Mouse (Mus musculus) ES-Bruce4 (cell line): ENCODE data around the gene Cdhr2. TPM values are rescaled to one million over a fixed set of nuclear protein-coding genes. Genes with fewer than 3 reads are reported as not detected.

Experiments
- H3K27ac ChIP-seq: 2 replicates; pipeline ENCODE4 v1.5.1; 2012; ENCODE audit warnings: low read length, inconsistent platforms; ENCODE audit not compliant: insufficient read depth
- H3K27me3 ChIP-seq: 2 replicates; pipeline ENCODE4 v1.6.1; 2012; ENCODE audit warnings: mild to moderate bottlenecking, low read length, inconsistent platforms; ENCODE audit not compliant: control insufficient read depth, poor library complexity, insufficient read depth, severe bottlenecking
- H3K36me3 ChIP-seq: 2 replicates; pipeline ENCODE4 v1.6.1; 2012; ENCODE audit warnings: inconsistent platforms, mild to moderate bottlenecking, low read length, moderate library complexity; ENCODE audit not compliant: control insufficient read depth, poor library complexity, insufficient read depth, severe bottlenecking
- H3K4me1 ChIP-seq: one replicate; pipeline ENCODE4 v1.8.1; 2011; ENCODE audit warnings: low read length; ENCODE audit not compliant: control insufficient read depth, insufficient read depth
- H3K4me3 ChIP-seq: 2 replicates; pipeline ENCODE4 v1.5.1; 2011; ENCODE audit warnings: low read depth, mild to moderate bottlenecking, low read length
- H3K9ac ChIP-seq: 2 replicates; pipeline ENCODE4 v1.6.1; 2012; ENCODE audit warnings: low read depth, mild to moderate bottlenecking, inconsistent platforms; ENCODE audit not compliant: poor library complexity, severe bottlenecking
- H3K9me3 ChIP-seq: replicated peaks from 2 replicates; pipeline ENCODE4 v1.6.1; 2012; ENCODE audit warnings: mild to moderate bottlenecking, low read length, inconsistent platforms; ENCODE audit not compliant: control insufficient read depth, poor library complexity, insufficient read depth, severe bottlenecking
- CTCF ChIP-seq: IDR thresholded peaks from one replicate; pipeline ENCODE4 v1.8.1; 2011; ENCODE audit warnings: low read depth, low read length
- EP300 ChIP-seq: IDR thresholded peaks from 2 replicates; pipeline ENCODE4 v1.6.1; 2011; ENCODE audit warnings: low read depth, low read length; ENCODE audit not compliant: insufficient read depth
- POLR2A ChIP-seq: IDR thresholded peaks from one replicate; pipeline ENCODE4 v1.8.1; 2011; ENCODE audit warnings: low read length; ENCODE audit not compliant: insufficient read depth
- polyA plus RNA-seq: library from polyadenylated mRNA; stranded (reverse); fragments of >200 nt; gene quantifications from 2 replicates; pipeline ENCODE4 v1.2.4, GENCODE M21; 2011; ENCODE audit warnings: low read depth; ENCODE audit not compliant: missing spikeins, insufficient read depth, insufficient read length

Gene Cdhr2
- polyA plus RNA-seq, 1 experiment: not detected

GRCm38 (mm10) chr13:54746110-54746509, 44.8 kb downstream of the Cdhr2 start:
- peaks cover 3% of the 10 kb centered on the region for H3K27me3 ChIP-seq
- no peak overlapping the region for H3K9ac ChIP-seq
- H3K36me3 ChIP-seq: no peaks in the 10 kb centered on the region
- no peaks in the 10 kb centered on the region for H3K4me1 ChIP-seq
- no peak for TF ChIP-seq POLR2A
- no peak for TF ChIP-seq EP300
- TF ChIP-seq CTCF: no peak
- no peak overlapping the region for H3K27ac ChIP-seq
- H3K4me3 ChIP-seq: no peak overlapping the region
- H3K9me3 ChIP-seq: no peaks in the 10 kb centered on the region

DNA sequence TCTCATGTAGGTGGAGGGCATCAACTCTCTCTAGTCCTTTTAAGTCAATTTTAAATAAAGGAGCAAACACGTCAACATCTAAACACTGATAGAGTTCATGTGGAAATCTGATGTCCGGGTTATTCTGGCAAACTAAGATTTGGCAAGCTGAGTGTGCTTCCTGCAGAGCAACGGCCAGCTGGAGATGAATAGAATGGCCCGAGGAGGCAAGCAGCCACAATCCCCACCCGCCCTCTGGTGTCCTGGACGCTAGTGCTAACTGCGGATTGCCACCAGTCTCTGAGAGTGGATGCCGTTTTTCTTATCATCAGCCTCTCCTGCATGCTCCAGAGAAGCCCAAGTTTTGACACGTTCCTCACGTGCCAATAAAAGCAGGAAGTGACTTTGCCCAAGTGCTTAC, 45.6 kb downstream of the Cdhr2 start:
- no peaks in the 10 kb centered on the region for H3K9me3 ChIP-seq
- no peak overlapping the region for H3K27ac ChIP-seq
- H3K4me3 ChIP-seq: no peak overlapping the region
- H3K36me3 ChIP-seq: no peaks in the 10 kb centered on the region
- peaks cover 3% of the 10 kb centered on the region for H3K27me3 ChIP-seq
- no peak overlapping the region for H3K9ac ChIP-seq
- TF ChIP-seq CTCF (no peak), EP300 (no peak), POLR2A (no peak)
- no peaks in the 10 kb centered on the region for H3K4me1 ChIP-seq

DNA sequence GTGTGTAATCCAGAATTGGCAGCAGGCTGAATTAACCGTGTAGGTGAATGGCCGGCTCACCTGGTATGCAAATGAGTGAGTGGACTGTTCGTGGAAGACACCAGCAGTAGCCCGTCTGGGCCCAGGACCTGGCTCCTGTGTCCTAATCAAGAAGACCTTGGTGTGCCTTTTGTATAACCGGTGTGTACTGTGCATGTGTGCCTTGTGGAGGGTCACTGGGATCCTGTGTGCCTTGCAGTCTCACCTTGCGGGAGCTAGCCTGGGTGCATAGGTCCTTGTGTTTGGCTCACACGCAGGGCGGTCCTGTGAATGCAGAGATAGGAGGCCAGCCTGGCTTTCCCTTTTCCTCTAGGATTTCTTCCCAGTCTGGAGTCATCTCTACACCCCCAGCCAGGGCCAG, 46.9 kb downstream of the Cdhr2 start:
- Histone ChIP-seq H3K4me1 (no peaks in the 10 kb centered on the region), H3K9me3 (no peaks in the 10 kb centered on the region), H3K27ac (no peak overlapping the region), H3K27me3 (peaks cover 3% of the 10 kb centered on the region), H3K4me3 (no peak overlapping the region), H3K36me3 (no peaks in the 10 kb centered on the region), H3K9ac (no peak overlapping the region)
- TF ChIP-seq CTCF: no peak
- TF ChIP-seq EP300: no peak
- TF ChIP-seq POLR2A: no peak

- H3K36me3 ChIP-seq: no peaks in the 10 kb centered on the region
- H3K9ac ChIP-seq: no peak overlapping the region
- H3K27me3 ChIP-seq: peaks cover 3% of the 10 kb centered on the region
- H3K4me1 ChIP-seq: no peaks in the 10 kb centered on the region
- TF ChIP-seq CTCF (no peak), EP300 (no peak), POLR2A (no peak)
- no peak overlapping the region for H3K27ac ChIP-seq
- H3K9me3 ChIP-seq: no peaks in the 10 kb centered on the region
- no peak overlapping the region; the same call in 1 of the 2 replicates for H3K4me3 ChIP-seq
These were observed 47.4 kb downstream of the Cdhr2 start for GRCm38 (mm10) chr13:54748721-54749060.

DNA sequence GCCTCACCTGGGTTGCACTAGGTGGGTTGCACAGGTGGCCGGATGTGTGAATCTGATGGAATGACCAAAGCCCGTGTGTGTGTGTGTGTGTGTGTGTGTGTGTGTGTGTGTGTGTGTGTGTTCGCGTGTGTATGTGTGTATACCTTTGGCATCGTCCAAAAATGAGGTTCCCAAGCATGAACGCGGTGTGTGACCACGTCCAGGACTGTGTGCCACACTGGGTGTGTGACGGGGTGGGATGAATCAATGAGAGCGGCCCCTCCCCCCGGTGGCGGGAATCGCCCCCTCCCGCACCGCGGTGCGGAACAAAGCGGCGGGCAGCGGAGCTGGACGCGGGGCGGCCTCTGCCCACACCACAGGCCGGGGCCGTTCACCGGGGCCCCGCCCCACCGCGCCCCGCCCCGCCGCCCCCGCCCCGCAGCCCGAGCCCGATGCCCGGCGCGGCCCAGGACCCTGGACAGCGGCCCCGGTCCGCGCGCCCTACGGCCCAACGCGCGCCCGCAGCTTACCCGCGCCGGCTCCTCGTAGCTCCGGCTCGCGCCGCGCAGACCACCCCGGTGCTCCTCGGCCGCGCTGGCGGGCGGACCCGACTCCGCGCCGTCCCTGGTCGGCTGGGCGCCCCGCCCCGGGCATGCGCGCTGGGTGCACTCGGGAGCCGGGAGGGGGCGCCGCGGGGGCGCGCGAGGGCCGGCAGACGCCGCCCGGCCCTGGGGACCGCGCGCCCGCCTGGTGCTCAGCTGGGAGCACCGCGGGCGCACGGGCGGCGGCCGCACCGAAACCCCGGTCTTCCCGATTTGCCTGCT, 48.0 kb downstream of the Cdhr2 start:
- peak overlapping the region; percentile 47; the same call in 1 of the 2 replicates for H3K9ac ChIP-seq
- no peak overlapping the region for H3K27ac ChIP-seq
- no peaks in the 10 kb centered on the region for H3K9me3 ChIP-seq
- TF ChIP-seq POLR2A (no peak), CTCF (no peak), EP300 (no peak)
- H3K4me3 ChIP-seq: peak overlapping the region; percentile 53
- H3K4me1 ChIP-seq: no peaks in the 10 kb centered on the region
- no peaks in the 10 kb centered on the region for H3K36me3 ChIP-seq
- peaks cover 3% of the 10 kb centered on the region for H3K27me3 ChIP-seq

DNA sequence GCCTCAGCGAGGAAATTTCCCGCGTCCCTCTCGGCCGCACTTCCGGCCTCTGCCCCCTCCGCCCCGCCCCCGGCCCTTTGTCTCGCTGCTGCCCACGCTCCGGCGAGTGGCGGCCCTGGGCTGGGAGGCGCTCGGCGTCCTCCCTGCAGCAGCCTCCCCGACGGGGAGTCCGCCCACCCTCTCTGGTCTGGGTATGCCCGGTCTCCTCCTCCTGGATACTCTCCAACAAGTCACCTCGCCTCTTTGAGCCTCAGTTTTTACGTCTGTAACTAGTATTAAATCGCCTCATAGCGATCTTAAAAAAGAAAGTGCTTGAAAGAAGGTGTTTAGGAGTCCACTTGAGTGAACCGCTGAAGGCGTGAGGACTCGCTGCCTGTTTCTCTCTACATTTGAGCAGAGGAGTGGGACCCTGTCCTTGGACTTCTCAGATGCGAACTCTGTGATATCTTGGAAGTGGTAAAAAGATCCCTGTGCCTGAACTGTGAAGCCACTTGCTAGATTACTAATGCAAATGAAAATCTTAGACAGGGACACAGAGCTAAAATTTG, 48.7 kb downstream of the Cdhr2 start, which contains the start of gene Gprin1:
Gene Gprin1 (minus strand): TSS at position 11 of the 548 bp plus-strand sequence.
- no peaks in the 10 kb centered on the region for H3K36me3 ChIP-seq
- no peak within 1 kb of the TSS for H3K27ac ChIP-seq
- TF ChIP-seq EP300 (no peak), POLR2A (no peak), CTCF (no peak)
- no peaks in the 10 kb centered on the region for H3K9me3 ChIP-seq
- peak within 1 kb of the TSS; percentile 47 for H3K9ac ChIP-seq
- H3K4me1 ChIP-seq: no peaks in the 10 kb centered on the region
- H3K27me3 ChIP-seq: peaks cover 3% of the 10 kb centered on the region
- peak within 1 kb of the TSS; percentile 53 for H3K4me3 ChIP-seq
